Mouse (Mus musculus) erythroblast, adult 5-6 weeks (primary cell): ENCODE data around the gene Lgals9. TPM values are rescaled to one million over a fixed set of nuclear protein-coding genes. Genes with fewer than 3 reads are reported as not detected.
A peak's percentile ranks its signal among the peaks of the same experiment; 100 is the strongest.

Experiments used
- ATAC-seq: replicated peaks from 2 replicates; pipeline ENCODE4 v1.8.0; 2016; ENCODE audit warnings: moderate number of reproducible peaks, mild to moderate bottlenecking, moderate TSS enrichment, inconsistent platforms; ENCODE audit not compliant: poor library complexity, low FRiP score, severe bottlenecking
- total RNA-seq, 2 experiments: library from RNA; stranded (forward) in 1 of 2; stranded (reverse) in 1 of 2; fragments of 150-400 nt in 1 of 2; fragments of 200-764, 138-1000 nt in 1 of 2; gene quantifications; 2 replicates each; pipeline versions ENCODE4 v1.2.3 to v1.2.4; 2015 to 2017; ENCODE audit warnings: low replicate concordance in 2 of 2

Gene Lgals9
- 155 and 163 TPM in 2 replicates for total RNA-seq (2015; ENCODE audit: low replicate concordance)
- 39.4 and 48.7 TPM in 2 replicates for total RNA-seq (2017; ENCODE audit: low replicate concordance)

- ATAC-seq: peak; percentile 87
Measured at GRCm38 (mm10) chr11:78984483-78985177, at the start of gene Lgals9. Gene Lgals9, minus strand, starts transcription at chr11:78984946.

DNA sequence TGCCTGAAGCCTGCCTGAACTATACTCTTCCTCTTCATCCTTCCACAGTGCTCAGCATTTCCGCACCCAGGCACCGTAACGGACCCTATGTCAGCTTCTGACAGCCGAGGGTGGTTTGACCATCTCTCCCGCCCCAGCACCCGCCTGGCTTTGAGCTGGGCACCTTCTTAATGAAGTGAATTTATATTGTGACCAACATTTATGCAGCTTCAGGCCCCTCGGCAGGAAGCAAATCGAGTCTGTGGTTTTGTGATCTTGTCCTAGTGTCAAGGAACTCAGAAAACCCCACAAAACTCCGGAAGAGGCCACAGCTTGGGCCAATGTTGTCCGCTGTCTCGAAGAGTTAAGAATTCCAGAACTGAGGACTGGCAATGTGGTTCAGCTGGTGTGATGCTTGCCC is 48.9 kb upstream of the Lgals9 start:
- ATAC-seq: no peak

- no peak for ATAC-seq
Measured at GRCm38 (mm10) chr11:79033021-79033420, 48.3 kb upstream of the Lgals9 start.

DNA sequence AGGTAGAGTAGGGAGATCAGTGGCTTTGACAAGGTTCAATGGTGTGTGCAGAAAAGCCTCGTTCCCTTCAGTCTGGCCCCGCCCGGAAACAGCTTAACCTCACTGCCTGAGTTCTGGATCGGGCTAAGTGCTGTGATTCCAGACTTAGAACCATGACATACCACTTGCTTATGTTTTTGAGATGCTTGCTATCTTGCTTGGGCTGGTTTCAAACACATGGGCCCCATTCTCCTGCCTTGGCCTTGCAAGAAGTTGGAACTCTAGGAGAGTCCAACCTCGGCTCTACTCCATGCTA is 46.7 kb upstream of the Lgals9 start:
- no peak for ATAC-seq

DNA sequence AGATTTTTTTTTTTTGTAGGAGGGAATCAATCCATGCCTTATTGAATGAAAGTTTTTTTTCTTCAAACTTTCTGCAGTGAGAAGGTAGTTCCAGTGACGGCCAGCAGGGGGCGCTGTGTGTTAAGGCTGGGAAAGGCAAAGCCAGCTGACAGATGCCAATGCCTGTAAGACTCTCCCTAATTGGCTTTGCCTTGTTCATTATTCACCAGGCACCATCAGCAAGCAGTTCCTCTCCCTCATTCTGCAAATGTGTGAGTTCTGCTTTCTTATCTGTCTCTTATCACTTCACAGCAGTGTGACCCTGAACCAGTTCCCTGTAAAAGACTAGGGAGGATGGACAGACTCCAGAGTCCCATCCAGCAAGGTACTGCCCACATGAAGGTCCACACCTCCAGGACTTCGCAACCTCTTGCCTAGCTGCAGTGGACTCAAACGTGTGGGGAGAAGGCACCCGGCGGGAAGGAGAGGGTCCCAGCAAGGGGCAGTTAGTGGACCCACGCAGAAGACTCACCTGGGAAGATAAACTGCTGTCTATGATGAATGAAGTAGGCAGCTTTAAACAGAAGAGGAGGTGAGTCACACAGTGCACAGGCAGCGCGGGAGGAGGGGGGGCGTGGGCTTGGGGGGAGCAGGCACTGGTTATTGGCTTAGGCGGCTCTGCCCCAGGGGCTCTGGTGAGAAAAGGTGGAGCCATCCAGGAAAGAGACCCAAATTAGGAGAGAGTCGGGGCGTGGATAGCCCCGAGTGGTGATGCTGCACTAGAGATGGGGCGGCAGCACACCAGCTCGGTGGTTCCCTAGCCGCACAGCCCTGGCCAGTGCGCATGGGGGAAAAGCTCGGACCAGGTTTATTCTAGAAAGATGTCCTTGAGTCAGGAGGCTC is 46.1 kb upstream of the Lgals9 start:
- 0 out of 2 replicates have a peak, but pooled peaks have one; percentile 50 for ATAC-seq

DNA sequence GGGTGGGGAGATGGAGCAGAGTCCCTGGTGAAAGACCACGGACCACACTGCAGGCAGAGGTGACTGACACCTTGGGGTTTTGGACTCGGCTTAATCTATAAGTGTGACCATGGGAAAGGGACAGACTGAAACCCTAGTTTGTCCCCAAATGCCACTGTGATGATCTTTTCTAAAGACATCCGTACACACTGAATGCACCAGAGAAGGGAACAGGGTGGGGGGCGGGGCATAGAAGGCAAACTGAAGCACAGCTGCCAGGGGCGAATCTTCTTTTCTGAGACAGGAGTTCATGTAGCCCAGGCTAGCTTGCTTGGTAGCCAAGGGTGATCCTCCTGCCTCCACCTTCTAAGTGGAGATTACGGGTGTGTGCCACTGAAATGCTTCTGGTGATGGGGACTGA is 39.0 kb upstream of the Lgals9 start:
- no peak for ATAC-seq

GRCm38 (mm10) chr11:79023342-79023741 is 38.6 kb upstream of the Lgals9 start:
- no peak for ATAC-seq

DNA sequence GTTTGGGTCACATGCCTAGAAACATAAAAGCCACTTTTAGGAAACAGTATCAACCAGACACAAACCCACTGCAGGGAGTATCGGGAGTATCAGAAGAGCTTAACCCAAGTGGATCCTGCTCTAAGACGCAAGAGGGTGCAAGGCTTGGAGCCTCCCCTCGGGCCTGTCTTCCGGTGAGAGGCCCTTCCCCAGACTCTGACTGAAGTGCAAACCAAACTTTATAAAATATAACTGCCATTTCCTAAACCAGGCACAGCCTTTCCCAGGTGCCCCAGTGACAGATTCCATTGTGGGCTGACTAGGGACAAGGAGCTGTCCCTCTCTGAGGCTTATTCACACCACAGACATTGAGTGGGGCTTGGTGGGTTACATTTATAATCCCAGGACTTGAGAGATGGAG is 38.1 kb upstream of the Lgals9 start:
- no peak for ATAC-seq

GRCm38 (mm10) chr11:79020535-79021045 is 35.8 kb upstream of the Lgals9 start:
- ATAC-seq: no peak

DNA sequence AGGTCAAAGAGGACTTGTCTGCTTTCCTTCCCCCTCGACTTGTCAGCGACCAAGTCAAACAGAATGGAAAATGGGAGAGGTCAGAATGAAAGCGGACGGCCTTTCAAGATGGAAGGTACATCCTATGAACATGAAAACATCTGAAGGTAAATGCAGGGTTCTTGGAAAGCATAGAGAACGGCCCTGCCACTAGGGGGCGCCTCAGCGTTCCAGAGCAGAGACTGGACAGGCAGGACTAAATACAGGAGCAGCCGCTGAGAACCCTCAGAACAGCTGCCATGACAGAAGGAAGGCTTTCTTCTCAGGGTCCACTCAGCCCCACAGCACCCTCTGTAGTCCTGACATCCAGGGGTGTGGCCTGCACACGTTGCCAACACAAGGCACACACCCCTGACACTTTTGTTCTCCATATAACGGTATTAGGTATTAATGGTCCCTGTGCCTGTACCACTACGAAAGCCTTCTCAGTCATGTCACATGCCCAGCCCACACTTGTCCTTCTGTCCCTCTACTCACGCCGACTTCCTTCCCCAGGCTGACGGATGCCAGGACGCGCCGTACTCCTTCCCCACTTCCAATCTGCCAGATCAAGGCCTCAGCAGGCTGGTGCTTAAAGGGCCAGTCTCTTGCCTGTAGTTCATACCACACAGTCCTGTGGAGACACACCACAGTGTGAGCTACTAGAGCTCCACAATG is 35.2 kb upstream of the Lgals9 start:
- ATAC-seq: peak; percentile 34

DNA sequence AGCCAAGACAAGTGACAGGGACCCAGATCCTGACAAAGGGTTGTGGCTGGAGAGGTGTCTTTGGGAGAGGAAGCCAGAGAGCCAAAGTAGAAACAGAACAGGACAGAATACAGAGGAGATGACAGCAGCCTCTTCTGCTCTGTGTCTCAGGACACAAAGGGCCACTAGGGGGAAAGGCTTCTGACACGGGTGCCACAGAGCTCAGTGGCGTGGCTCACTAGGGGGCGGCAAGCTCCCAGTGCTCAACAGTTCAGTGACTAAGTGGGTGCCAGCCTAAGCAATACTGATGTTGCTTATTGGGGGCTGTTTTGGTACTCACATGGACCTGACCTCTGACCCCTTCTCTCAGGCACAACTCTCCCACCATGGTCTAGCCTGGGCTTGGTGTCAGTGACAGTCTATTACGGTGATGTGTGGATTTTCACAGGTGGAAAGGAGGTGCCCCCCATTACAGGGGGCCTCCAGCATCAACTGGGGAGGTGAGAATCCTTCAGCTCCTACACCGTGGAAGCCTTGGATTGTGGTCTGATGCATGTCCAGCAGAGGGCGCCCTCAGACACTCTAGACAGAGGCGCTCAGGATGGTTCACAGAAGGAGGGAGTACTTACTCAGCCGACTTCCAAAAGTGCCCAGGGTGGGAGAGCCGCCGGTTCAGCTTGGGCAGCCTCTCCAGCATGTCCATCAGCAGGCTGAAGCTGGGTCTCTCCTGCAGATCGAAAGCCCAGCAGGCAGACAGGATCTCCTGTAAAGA is 34.4 kb upstream of the Lgals9 start:
- peak; percentile 64 for ATAC-seq

- ATAC-seq: no peak
Measured at GRCm38 (mm10) chr11:79017161-79017606, 32.4 kb upstream of the Lgals9 start.

- no peak for ATAC-seq
Measured at GRCm38 (mm10) chr11:79016236-79016635, 31.5 kb upstream of the Lgals9 start.

GRCm38 (mm10) chr11:79015660-79016215 is 31.0 kb upstream of the Lgals9 start:
- no peak for ATAC-seq

DNA sequence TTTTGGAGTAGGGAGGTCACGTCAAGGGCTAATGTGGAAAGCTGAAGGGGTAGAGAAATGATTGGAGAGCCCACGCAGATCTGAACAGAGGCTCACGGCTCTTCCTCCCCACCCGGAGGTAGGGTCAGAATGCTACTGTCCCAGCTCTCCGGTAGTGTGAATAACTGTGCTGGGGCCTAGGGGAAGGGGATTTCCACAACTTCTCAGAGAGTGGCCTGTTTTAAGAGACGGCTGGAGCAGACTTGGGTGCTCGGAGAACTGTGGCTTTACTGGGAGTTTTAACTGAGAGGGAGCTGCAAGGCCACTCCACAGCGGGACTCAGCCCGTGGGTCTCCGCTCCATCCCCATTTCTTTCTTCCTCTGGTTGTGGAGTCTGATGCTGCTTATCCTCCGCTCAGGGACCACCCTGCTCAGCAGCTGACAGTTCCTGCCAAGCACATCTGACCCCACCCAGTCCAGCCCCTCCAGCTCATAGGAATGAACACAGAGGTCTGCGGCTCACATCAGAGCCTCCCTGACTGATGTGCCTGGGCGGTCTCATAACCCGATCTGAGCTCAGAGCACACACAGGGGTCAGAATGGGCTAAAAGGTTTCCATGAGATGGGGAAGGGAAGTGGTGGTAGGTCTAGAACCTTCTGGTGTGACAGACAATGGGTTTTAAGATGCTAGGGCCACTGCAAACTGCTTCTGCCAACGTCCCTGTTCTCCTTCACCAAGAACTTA is 30.0 kb upstream of the Lgals9 start:
- no peak for ATAC-seq

- no peak for ATAC-seq
Measured at GRCm38 (mm10) chr11:79013806-79014205, 29.1 kb upstream of the Lgals9 start.

- ATAC-seq: no peak
Measured at GRCm38 (mm10) chr11:79013056-79013455, 28.3 kb upstream of the Lgals9 start.

- no peak for ATAC-seq
Measured at GRCm38 (mm10) chr11:79012529-79012928, 27.8 kb upstream of the Lgals9 start.

DNA sequence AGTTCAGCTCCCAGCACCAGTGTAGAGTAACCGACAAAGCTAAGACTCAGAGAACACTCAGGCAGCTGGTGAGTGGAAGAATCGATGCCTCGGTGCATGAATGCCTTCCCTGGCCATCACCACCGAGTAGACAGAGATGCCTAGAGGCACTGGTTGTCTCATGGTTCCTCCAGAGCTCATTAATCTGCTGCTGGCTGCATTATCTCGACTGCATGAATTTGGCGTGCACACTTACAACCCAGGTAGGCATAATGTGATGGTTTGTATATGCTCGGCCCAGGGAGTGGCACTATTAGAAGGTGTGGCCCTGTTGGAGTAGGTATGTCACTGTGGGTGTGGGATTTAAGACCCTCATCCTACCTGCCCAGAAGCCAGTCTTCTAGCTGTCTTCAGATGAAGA is 24.1 kb upstream of the Lgals9 start:
- ATAC-seq: no peak
